Mouse (Mus musculus) lung, embryonic 14.5 days (tissue): ENCODE data around the gene Gopc. TPM values are rescaled to one million over a fixed set of nuclear protein-coding genes. Genes with fewer than 3 reads are reported as not detected.
"Not testable (repeated sequence)": the region's sequence is repeated elsewhere in the genome, so short reads cannot be mapped to it uniquely, and the experiment has no call there.

Experiments used
- ATAC-seq: fragments of 200-750 bp; cut with Nextera tagmentation; 2 replicates; pipeline ENCODE4 v1.8.0; 2017; ENCODE audit warnings: mild to moderate bottlenecking, moderate TSS enrichment, moderate library complexity; ENCODE audit not compliant: insufficient read depth
- DNase-seq: peaks from one replicate; pipeline ENCODE4 v3.0.0-alpha.2; 2015
- H3K27ac ChIP-seq: fragments of 300-500 bp; sonication (generic); 2 replicates; pipeline ENCODE4 v1.5.1; 2014; ENCODE audit warnings: low read depth, mild to moderate bottlenecking, moderate library complexity
- H3K27me3 ChIP-seq: fragments of 300-500 bp; sonication (generic); 2 replicates; pipeline ENCODE4 v1.6.1; 2014; ENCODE audit warnings: low read length, control low read depth; ENCODE audit not compliant: insufficient read depth
- H3K36me3 ChIP-seq: fragments of 300-500 bp; sonication (generic); 2 replicates; pipeline ENCODE4 v1.6.1; 2014; ENCODE audit warnings: control low read depth; ENCODE audit not compliant: insufficient read depth
- H3K4me1 ChIP-seq: fragments of 300-500 bp; sonication (generic); 2 replicates; pipeline ENCODE4 v1.6.1; 2014; ENCODE audit warnings: antibody characterized with exemption, control low read depth; ENCODE audit not compliant: insufficient read depth
- H3K4me2 ChIP-seq: fragments of 300-500 bp; sonication (generic); 2 replicates; pipeline ENCODE4 v1.6.1; 2014; ENCODE audit warnings: mild to moderate bottlenecking
- H3K4me3 ChIP-seq: fragments of 300-500 bp; sonication (generic); 2 replicates; pipeline ENCODE4 v1.5.1; 2014; ENCODE audit warnings: low read depth, low read length
- H3K9ac ChIP-seq: fragments of 300-500 bp; sonication (generic); 2 replicates; pipeline ENCODE4 v1.6.1; 2014
- H3K9me3 ChIP-seq: fragments of 300-500 bp; sonication (generic); 2 replicates; pipeline ENCODE4 v1.6.1; 2016; ENCODE audit warnings: low read depth, low read length, control low read depth
- CTCF ChIP-seq: IDR thresholded peaks from 2 replicates; pipeline ENCODE4 v1.5.1; 2016; ENCODE audit warnings: antibody characterized with exemption, low read depth
- WGBS: fragments of 180-500 bp; shearing (Covaris S2); extraction: QIAGEN DNeasy Blood & Tissue Kit; methylation state at CpG from one replicate; pipeline ENCODE4 v1.1.7; 2014; 5-methylcytosine and 5-hydroxymethylcytosine counted together
- polyA plus RNA-seq: library from polyadenylated mRNA; unstranded; fragments of >200 nt; fragmentation: Nextera tagmentation; extraction: Ambion mirVana; gene quantifications from 2 replicates; pipeline ENCODE4 v1.2.1, GENCODE M21; 2014

The Gopc gene
- polyA plus RNA-seq, 1 experiment from 2014 or later, result 22.6 TPM

DNA sequence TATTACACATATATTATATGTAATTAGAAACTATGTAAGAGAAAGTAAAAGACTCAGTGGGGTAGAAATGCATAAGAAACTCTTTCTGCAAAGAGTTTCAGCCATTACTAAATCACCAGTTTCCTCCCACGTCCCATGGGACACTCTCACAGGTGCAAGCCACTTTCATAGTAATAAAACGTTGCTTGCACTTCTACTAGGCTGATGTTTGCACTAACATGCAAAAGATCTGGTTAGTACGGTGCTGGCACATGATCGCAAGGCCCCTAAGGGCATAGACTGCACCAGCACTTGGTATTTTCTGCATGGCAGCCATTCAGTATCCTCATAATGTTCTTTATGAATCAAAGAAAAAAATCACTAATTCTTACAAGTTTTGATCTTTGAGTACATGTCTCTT, 8.1 kb downstream of the Gopc start:
- H3K27ac ChIP-seq, result no peak overlapping the region

GRCm38 (mm10) chr10:52368376-52368775, 13.5 kb downstream of the Gopc start:
- H3K27me3 ChIP-seq, result no peaks in the 10 kb centered on the region
- no peaks in the 10 kb centered on the region for H3K9me3 ChIP-seq
- H3K4me2 ChIP-seq, result no peak overlapping the region
- no peak overlapping the region for H3K4me3 ChIP-seq
- no peaks in the 10 kb centered on the region for H3K36me3 ChIP-seq
- 80% methylated on average over 4 of the region's 4 CpGs for WGBS
- H3K27ac ChIP-seq, result no peak overlapping the region
- ATAC-seq, result no peak
- H3K9ac ChIP-seq, result no peak overlapping the region
- no peak for TF ChIP-seq CTCF
- H3K4me1 ChIP-seq, result no peaks in the 10 kb centered on the region
- DNase-seq, result no peak

More for the DNA sequence above, 8.1 kb downstream of the Gopc start:
- no peak overlapping the region for H3K4me3 ChIP-seq
- ATAC-seq, result no peak
- H3K9me3 ChIP-seq, result no peaks in the 10 kb centered on the region
- no peaks in the 10 kb centered on the region for H3K36me3 ChIP-seq
- 73% methylated on average over 4 of the region's 4 CpGs for WGBS
- H3K27me3 ChIP-seq, result no peaks in the 10 kb centered on the region
- no peak overlapping the region for H3K9ac ChIP-seq
- no peaks in the 10 kb centered on the region for H3K4me1 ChIP-seq
- DNase-seq, result no peak
- no peak for TF ChIP-seq CTCF
- no peak overlapping the region for H3K4me2 ChIP-seq

- 88% methylated on average over 9 of the region's 9 CpGs for WGBS
- no peak overlapping the region for H3K9ac ChIP-seq
- no peaks in the 10 kb centered on the region for H3K9me3 ChIP-seq
- no peaks in the 10 kb centered on the region for H3K27me3 ChIP-seq
- H3K4me3 ChIP-seq, result no peak overlapping the region
- no peaks in the 10 kb centered on the region for H3K4me1 ChIP-seq
- DNase-seq, result no peak
- TF ChIP-seq CTCF, result no peak
- no peak overlapping the region for H3K4me2 ChIP-seq
- ATAC-seq, result no peak
- no peak overlapping the region for H3K27ac ChIP-seq
- 0 out of 2 replicates have a peak, but pooled peaks cover 10% of the 10 kb centered on the region for H3K36me3 ChIP-seq
Observed at GRCm38 (mm10) chr10:52360862-52361609, 20.9 kb downstream of the Gopc start.

- no peak for DNase-seq
- 97% methylated on average over 4 of the region's 4 CpGs for WGBS
- Histone ChIP-seq H3K4me1 (no peaks in the 10 kb centered on the region), H3K27me3 (no peaks in the 10 kb centered on the region), H3K4me2 (no peak overlapping the region), H3K27ac (no peak overlapping the region), H3K9ac (no peak overlapping the region), H3K9me3 (no peaks in the 10 kb centered on the region), H3K36me3 (0 out of 2 replicates have a peak, but pooled peaks cover 10% of the 10 kb centered on the region), H3K4me3 (no peak overlapping the region)
- no peak for ATAC-seq
- TF ChIP-seq CTCF, result no peak
Observed at GRCm38 (mm10) chr10:52360241-52360735, 21.6 kb downstream of the Gopc start.

DNA sequence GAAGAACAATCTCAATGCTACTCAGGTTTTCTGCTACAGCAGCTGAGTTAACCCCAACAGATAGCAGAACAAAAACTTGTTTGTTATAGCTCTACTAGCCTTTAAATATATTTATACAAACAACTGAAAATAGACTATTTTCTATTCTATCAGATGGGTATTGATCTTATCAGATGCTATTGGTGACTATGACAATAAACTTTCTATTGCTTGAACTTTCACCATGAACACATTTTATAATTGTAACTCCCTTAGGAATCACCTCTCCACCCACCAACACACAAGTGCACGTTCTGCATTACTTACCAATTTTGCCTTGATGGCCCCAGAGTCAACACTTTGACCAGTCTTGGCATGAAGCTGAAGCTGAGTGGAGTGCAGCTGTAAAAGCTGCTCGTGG, 23.5 kb downstream of the Gopc start, which contains the start of gene Gm26741:
Gene Gm26741, plus strand, starts transcription at position 301 of the 400 bp plus-strand sequence.
- peaks cover 18% of the 10 kb centered on the region; the same call in 1 of the 2 replicates for H3K36me3 ChIP-seq
- TF ChIP-seq CTCF, result no peak

DNA sequence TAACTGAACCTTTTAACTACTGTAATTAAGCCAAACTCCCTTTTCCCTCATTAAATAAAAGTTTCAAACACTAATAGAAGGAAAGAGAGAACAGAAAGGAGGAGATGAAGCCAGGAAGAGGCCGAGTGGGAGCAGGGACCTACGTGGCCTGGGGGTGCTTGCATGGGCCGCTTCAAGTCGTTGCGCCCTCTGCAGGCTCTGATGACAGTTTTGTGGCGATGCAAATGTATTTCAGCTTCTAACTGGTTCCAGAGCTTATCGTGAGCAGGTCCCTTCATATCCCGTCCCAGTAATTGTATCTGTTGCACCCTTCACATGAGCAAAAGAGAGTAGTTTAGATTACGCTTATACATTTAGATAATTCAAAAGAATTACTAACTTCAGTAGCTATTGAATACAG, 28.7 kb downstream of the Gopc start:
- 76% methylated on average over 9 of the region's 9 CpGs for WGBS
- TF ChIP-seq CTCF, result no peak
- H3K4me2 ChIP-seq, result no peak overlapping the region
- no peaks in the 10 kb centered on the region for H3K27me3 ChIP-seq
- DNase-seq (peak; percentile 8), ATAC-seq (no peak)
- H3K4me1 ChIP-seq, result no peaks in the 10 kb centered on the region
- H3K27ac ChIP-seq, result no peak overlapping the region
- H3K4me3 ChIP-seq, result no peak overlapping the region
- no peak overlapping the region for H3K9ac ChIP-seq
- no peaks in the 10 kb centered on the region for H3K9me3 ChIP-seq
- peaks cover 49% of the 10 kb centered on the region for H3K36me3 ChIP-seq

More for the DNA sequence above, 23.5 kb downstream of the Gopc start, which contains the start of gene Gm26741:
- Histone ChIP-seq H3K9me3 (no peaks in the 10 kb centered on the region), H3K4me2 (no peak within 1 kb of the TSS), H3K4me1 (no peaks in the 10 kb centered on the region), H3K4me3 (no peak within 1 kb of the TSS), H3K9ac (no peak within 1 kb of the TSS), H3K27me3 (no peaks in the 10 kb centered on the region), H3K27ac (no peak within 1 kb of the TSS)
- DNase-seq (no peak), ATAC-seq (no peak)
- 78% methylated on average over 2 of the region's 2 CpGs for WGBS

DNA sequence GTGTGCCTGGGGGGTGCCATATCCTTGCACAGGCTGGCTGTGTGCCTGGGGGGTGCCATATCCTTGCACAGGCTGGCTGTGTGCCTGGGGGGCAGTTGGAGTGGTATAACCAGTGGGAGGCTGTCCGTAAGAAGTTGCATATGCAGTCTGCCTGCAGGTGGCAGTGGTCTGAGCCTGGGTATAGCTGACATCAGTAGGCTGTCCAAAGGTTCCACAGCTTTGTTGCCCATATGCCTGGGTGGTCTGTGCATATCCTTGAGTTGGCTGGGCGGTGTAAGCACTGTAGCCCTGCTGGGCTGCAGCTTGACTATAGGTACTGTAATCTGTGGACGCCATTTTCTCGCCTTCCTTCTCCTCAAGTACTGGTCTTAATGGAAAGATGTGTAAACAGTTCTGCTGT, 38.6 kb downstream of the Gopc start:
- H3K4me2 ChIP-seq, H3K4me3 ChIP-seq, ATAC-seq, H3K4me1 ChIP-seq, H3K9ac ChIP-seq, H3K27ac ChIP-seq, H3K27me3 ChIP-seq, H3K9me3 ChIP-seq, DNase-seq: not testable (repeated sequence)
- peaks cover 61% of the 10 kb centered on the region for H3K36me3 ChIP-seq
- TF ChIP-seq CTCF, result peak; percentile 17; the same call in 1 of the 2 replicates
- 94% methylated on average over 4 of the region's 4 CpGs for WGBS
